Mouse (Mus musculus) embryo, embryonic 11 days (tissue): ENCODE data around the gene Eogt.
A peak's percentile ranks its signal among the peaks of the same experiment; 100 is the strongest.

Source experiments
- DNase-seq: peaks from one replicate; pipeline ENCODE4 v3.0.0-alpha.2; 2015

Eogt gene

DNA sequence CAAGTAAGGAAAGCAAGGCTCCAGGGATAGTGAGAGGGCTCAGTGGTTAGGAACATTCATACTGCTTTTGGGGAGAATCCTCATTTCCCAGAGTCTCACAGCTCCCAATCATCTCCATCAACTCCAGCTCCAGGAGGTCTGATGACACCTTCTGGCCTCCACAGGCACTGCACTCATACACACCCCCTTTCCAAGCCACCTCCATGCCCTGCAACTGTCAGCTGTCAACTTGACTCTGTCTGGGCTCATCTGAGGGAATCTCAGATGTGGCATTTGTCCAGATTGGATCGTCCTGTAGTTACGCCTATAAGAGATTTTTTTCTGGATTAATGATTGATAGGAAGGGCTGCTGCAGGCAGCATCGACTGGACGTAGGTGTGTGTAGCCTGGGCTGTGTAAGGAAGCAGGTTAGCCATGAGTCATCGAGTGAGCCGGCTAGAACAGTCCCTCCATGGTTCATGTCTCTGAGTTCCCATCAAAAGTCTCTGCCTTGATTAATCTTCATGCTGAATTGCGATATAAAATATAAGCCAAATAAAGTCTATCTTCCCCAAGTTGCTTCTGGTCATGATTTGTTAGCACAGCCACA, 44.6 kb downstream of the Eogt start:
- peak; percentile 38 for DNase-seq

DNA sequence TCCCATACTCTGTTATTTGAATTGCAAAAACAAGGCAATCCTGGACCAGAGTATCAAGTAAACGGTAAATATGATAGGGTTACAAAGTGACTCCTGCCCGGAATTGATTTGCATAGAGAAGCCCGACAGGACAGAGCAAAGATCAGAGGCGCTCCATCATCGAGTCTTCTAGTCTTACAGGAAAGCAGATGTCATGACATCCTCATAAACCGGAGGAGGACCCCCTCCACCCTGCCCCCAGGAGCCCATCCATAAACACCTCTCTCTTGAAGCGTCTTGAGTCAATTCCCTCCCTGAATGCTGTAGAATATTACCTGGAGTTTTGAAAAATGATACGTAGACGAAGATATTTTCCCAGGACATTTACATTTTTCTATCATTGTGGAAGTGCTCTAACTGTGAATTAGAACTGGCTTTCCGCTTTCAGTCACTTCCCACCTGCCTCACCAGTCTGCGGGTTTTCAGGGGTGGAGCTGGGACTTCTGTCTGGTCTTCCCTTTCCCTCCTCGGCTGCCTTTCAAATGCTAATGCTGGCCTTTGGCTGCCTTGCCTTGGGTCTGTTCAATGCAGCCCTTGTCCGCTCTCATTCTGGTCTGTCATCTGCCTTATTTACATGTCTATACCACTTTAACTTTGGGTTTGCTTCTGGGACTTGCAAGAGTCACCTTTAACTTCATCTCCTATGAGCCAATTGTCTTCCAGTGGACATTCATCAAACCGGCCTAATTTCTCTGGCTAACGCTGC, 46.9 kb downstream of the Eogt start:
- DNase-seq = peak; percentile 61

DNA sequence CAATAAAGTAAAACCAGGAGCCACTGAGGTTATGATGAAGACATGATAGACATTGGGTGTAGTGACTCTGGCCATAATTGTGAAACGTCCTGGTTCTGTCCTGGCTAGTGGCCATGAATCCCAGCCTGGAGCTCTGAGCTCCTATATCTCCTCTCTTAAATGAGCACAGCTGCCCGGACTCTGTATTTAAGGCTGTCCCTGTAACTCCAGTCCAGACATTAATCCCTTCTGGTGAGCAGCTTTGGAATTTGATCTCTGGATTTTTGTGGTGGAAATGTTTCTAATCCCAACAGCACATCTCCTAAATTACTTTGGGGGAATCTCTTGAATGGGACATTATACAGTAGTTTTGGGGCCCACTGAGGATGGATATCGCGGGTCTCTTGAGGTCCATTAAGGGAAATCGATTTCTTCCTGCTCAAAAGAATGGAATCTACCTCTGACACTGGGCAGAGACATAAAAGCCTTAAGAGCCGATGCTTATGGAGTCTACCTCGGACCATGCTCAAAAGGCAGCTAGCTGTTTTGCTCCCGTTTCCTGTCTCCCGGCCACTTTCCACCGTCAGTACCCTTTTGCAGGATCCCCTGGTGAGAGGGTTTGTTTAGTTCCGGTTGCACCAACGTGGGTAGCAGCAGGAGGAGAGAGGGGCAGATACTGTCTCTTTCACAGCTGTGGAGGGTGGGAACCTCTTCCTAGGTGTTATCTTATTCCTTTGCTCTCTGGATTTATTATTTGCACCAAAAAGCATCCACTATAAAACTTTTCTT, 47.6 kb downstream of the Eogt start:
- DNase-seq = peak; percentile 28

DNA sequence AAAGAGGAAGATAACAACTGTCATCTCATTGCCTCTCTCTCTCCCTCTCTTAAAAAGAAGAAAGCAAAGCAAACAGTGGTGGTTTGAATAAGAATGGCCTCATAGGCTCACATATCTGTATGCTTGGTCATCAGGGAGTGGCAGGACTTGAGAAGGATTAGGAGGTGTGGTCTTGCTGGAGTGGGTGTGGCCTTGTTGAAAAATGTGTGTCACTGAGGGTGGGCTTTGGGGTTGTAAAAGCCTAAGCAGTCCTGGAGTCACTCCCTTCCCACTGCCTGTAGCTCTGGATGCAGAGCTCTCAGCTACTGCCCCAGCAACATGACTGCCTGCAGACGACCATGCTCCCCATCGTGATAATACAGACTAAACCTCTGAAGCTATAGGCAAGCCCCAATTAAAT, 66.6 kb downstream of the Eogt start:
- no peak for DNase-seq

DNA sequence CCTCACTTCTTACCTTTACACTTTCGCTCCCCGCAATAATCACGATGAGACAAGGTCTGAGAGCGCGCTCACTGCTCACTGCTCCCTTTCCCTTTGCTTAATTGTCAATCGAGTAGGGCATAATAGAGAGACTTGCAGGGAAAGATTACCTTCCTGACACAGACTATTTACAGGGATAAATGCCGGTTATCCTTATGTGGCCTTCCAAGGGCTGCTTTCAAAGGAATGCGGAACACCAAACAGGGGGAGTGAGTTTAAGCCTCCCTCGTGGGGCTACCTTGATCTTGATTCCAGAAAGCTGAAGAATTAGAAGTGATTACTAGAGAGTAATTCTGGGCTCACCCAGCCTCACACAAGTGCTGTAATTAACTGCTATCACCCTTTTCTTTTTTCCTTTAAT, 69.0 kb downstream of the Eogt start:
- no peak for DNase-seq

DNA sequence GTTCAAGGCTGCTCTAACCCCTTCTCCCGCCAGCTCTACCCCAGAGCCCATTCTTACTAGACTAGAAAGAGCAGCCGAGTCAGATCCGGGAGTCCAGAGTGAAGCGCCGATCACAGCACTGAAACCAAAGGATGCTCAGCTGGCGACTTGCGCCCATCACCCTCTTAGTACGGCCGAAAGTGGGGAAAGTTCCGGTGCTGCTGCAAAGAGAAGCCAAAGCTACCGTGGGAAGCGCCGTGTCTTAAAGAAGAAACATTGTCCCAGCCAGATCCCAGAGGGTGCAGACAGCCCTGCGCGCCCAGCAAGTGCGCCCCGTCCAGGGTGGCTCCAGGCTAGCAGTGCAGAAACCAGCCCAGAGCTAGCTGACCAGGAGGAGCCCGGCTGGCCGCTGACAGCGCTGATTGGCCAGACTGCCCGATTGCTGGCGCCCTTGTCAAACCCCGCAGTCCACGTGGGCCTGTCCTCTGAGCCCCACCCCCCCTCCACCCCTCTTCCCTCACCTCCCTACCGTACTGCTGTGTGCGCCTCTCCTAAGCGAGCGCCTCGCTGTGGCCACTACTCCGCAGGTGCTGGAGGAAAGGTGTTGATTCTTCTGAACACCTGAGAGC, 88.8 kb downstream of the Eogt start, which contains the start of gene Fam19a4:
Fam19a4 (minus strand) TSS at position 340 of the 608 bp plus-strand sequence.
- DNase-seq = peak; percentile 85
